Mouse (Mus musculus) retina, adult 2 months (tissue): ENCODE data around the gene Mphosph9.
"Not testable (repeated sequence)": the region's sequence is repeated elsewhere in the genome, so short reads cannot be mapped to it uniquely, and the experiment has no call there.

ENCODE experiments used
- DNase-seq: peaks from one replicate; pipeline ENCODE4 v3.0.0-alpha.2; 2012; ENCODE audit warnings: low read depth, low spot score

The Mphosph9 gene

GRCm38 (mm10) chr5:124236180-124236579 is 91.6 kb downstream of the Mphosph9 start:
- DNase-seq: no peak

- no peak for DNase-seq
Observed at GRCm38 (mm10) chr5:124234778-124235177, 93.0 kb downstream of the Mphosph9 start.

GRCm38 (mm10) chr5:124233874-124234661 is 93.7 kb downstream of the Mphosph9 start:
- no peak for DNase-seq

GRCm38 (mm10) chr5:124233144-124233465 is 94.7 kb downstream of the Mphosph9 start:
- DNase-seq: no peak

GRCm38 (mm10) chr5:124232360-124233143 is 95.2 kb downstream of the Mphosph9 start:
- DNase-seq: no peak

- DNase-seq: no peak
Observed at GRCm38 (mm10) chr5:124230461-124230860, 97.3 kb downstream of the Mphosph9 start.

GRCm38 (mm10) chr5:124227193-124227592 is 100.6 kb downstream of the Mphosph9 start:
- DNase-seq: no peak

GRCm38 (mm10) chr5:124226494-124226893 is 101.3 kb downstream of the Mphosph9 start:
- no peak for DNase-seq

GRCm38 (mm10) chr5:124225891-124226290 is 101.9 kb downstream of the Mphosph9 start:
- no peak for DNase-seq

GRCm38 (mm10) chr5:124224321-124225092 is 103.3 kb downstream of the Mphosph9 start:
- DNase-seq: no peak

- DNase-seq: no peak
Observed at GRCm38 (mm10) chr5:124223574-124223973, 104.2 kb downstream of the Mphosph9 start.

GRCm38 (mm10) chr5:124222696-124223095 is 105.1 kb downstream of the Mphosph9 start:
- DNase-seq: no peak

GRCm38 (mm10) chr5:124221736-124222040 is 106.1 kb downstream of the Mphosph9 start:
- no peak for DNase-seq

- no peak for DNase-seq
Observed at GRCm38 (mm10) chr5:124221037-124221735, 106.6 kb downstream of the Mphosph9 start.

GRCm38 (mm10) chr5:124220551-124220950 is 107.2 kb downstream of the Mphosph9 start:
- no peak for DNase-seq

- no peak for DNase-seq
Observed at GRCm38 (mm10) chr5:124219431-124219830, 108.3 kb downstream of the Mphosph9 start.

- no peak for DNase-seq
Observed at GRCm38 (mm10) chr5:124218986-124219385, 108.8 kb downstream of the Mphosph9 start.

GRCm38 (mm10) chr5:124217566-124218249 is 110.1 kb downstream of the Mphosph9 start:
- DNase-seq: no peak

- not testable (repeated sequence) for DNase-seq
Observed at GRCm38 (mm10) chr5:124217092-124217491, 110.7 kb downstream of the Mphosph9 start.

- DNase-seq: no peak
Observed at GRCm38 (mm10) chr5:124216403-124216802, 111.4 kb downstream of the Mphosph9 start.

GRCm38 (mm10) chr5:124215647-124216046 is 112.1 kb downstream of the Mphosph9 start:
- DNase-seq: no peak
